Mouse (Mus musculus) R1 (cell line): ENCODE measurements around the gene Brd3.
"Not testable (repeated sequence)": the region's sequence is repeated elsewhere in the genome, so short reads cannot be mapped to it uniquely, and the experiment has no call there.

Source experiments
- DNase-seq: peaks from one replicate; pipeline ENCODE4 v3.0.0-alpha.2; 2018; ENCODE audit warnings: low read depth, low spot score

Brd3 gene

GRCm38 (mm10) chr2:27507562-27507961 is at the start of gene Brd3:
Gene Brd3 (minus strand): TSS chr2:27507662.
- DNase-seq = no peak

DNA sequence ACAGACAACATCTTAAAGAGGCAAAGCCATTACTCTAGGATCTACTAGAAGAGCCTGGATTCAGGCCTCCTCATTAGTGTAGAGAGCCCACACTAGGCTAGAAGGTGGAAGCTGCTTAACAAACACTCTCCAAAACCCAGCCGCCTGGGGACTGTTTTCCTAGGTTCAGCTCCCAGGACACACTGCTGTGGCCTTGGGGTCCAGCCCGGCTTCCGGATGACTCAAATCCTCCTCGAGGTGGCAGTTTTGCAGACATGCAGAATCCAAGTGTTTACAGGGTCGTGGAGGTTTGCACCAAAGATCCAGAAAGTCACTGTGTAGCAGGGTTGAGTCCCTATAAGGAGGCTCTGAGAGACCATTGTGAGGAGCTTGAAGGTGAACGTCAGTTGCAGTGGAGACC is 49.5 kb upstream of the Brd3 start:
- DNase-seq = no peak

GRCm38 (mm10) chr2:27554308-27554707 is 46.8 kb upstream of the Brd3 start:
- DNase-seq = no peak

- DNase-seq = peak; percentile 83
Observed at GRCm38 (mm10) chr2:27552620-27553287, 45.3 kb upstream of the Brd3 start.

DNA sequence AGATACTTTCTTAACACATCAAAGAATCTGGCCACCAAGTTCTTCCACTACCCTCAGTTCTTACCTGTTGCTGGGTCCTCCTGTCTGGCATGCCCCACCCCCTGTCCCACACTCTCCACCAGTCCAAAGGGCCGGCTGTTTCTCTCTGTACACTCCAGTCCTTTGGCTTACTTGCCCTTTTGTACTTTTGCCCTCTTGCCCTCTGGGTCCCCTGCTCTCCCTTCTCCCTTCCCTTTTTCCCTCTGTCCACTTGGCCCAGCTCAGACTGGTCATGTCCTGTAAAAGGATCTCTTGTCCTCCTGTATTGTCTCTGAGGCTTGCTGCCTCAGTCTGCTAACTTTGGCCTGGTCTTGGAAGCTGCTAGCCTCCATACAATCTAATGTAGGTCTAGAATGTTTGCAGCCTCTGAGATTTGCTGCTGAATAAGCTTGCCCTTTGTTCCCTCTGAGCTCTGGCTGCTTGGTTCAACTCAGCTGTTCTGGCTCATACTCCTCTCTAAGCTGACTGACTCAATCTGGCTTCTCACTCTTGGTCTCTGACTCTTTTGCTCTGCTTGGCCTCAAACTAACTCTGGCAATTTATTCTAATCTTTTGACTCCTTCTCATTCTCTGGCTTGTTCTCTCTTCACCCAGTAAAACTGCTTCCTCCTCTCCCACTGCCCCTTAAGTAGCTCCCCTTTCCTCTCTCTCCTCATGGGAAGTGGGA is 41.4 kb upstream of the Brd3 start:
- no peak for DNase-seq

DNA sequence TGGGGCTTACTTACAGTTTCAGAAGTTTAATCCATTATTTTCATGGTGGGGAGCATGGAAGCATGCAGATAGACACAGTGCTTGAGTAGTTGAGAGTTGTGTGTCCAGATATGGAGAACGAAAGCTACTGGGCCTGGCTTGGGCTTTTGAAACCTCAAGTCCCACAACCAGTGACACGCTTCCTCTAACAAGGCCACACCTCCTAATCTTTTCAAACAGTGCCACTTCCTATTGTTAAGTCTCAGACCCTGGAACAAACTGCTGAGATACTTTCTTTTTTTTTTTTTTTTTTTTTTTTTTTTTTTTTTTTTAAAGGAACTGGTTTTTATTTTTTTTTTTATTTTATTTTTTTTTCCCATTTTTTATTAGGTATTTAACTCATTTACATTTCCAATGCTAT is 40.5 kb upstream of the Brd3 start:
- no peak for DNase-seq

- no peak for DNase-seq
Observed at GRCm38 (mm10) chr2:27547326-27547725, 39.9 kb upstream of the Brd3 start.

- peak; percentile 96 for DNase-seq
Observed at GRCm38 (mm10) chr2:27546041-27546440, 38.6 kb upstream of the Brd3 start.

- peak; percentile 66 for DNase-seq
Observed at GRCm38 (mm10) chr2:27545517-27545916, 38.1 kb upstream of the Brd3 start.

GRCm38 (mm10) chr2:27544613-27545012 is 37.2 kb upstream of the Brd3 start:
- peak; percentile 52 for DNase-seq

GRCm38 (mm10) chr2:27541225-27541624 is 33.8 kb upstream of the Brd3 start:
- no peak for DNase-seq

DNA sequence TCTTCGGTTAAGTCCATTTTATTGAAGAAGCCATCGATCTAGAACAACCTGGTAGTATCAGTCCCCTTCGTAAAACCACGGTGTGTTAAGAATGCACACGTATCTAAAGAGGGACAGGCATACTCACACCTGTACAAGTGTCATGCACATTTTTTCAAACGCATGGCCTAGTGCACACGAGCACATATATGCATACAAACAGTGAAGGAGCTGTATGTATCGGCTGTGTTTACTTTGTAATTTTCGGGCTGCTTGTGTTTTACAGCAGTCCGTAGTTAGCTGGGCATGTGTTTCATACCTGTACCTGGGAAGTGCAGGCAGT is 33.0 kb upstream of the Brd3 start:
- no peak for DNase-seq

GRCm38 (mm10) chr2:27539772-27540514 is 32.5 kb upstream of the Brd3 start:
- peak; percentile 99 for DNase-seq

DNA sequence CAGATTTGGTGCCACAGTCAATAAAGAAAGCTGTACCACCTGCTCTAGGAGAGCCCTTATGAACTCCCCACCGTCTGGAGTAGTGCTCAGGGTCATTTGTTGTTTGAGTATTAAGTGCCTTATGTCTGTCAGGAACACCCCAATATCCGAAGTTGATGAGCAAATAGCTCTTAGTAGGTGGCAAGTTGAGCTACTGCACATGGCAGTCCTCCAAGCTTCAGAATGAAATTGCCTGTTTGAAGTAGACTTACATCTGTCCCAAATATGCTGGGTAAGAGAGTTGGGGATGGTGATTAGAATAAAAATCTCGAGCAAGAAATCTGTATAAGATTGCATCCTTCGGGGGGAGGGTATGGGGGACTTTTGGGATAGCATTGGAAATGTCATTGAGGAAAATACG is 31.9 kb upstream of the Brd3 start:
- DNase-seq = no peak

- not testable (repeated sequence) for DNase-seq
Observed at GRCm38 (mm10) chr2:27538455-27539330, 31.2 kb upstream of the Brd3 start.

DNA sequence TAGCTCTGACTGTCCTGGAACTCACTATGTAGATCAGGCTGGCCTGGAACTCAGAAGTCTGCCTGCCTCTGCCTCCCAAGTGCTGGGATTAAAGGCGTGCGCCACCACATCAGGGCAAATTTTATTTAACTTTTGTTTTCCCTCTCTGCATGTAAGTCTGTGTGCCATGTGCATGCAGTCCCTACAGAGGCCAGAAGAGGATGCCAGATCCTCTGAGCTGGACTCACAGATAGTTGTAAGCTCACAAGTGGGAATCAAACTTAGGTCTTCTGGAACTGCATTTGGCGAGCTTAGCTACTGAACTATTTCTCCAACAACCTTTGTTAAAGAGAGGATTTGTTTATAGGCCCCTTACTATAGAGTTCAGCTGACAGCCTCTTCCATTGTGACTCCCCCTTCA is 10.8 kb upstream of the Brd3 start:
- DNase-seq = peak; percentile 74

DNA sequence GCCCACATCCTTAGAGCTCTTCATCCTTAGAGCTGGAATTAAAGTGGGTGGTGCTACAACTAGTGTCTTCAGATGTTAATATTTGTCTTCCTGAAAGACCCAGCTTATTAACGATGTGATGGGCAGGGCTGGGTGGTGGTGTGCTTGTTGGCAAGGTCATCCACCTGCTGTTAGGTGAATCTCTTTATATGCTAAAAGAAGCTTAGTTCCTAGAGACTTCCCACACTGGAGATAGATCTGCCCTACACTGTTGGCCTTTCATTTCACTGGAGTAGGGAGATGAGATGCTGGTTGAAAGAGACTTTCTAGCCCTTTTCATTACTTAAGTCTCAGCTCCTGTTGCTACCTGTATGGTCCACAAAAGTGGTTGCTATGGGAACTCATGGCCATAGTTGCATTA is 8.8 kb upstream of the Brd3 start:
- peak; percentile 65 for DNase-seq

DNA sequence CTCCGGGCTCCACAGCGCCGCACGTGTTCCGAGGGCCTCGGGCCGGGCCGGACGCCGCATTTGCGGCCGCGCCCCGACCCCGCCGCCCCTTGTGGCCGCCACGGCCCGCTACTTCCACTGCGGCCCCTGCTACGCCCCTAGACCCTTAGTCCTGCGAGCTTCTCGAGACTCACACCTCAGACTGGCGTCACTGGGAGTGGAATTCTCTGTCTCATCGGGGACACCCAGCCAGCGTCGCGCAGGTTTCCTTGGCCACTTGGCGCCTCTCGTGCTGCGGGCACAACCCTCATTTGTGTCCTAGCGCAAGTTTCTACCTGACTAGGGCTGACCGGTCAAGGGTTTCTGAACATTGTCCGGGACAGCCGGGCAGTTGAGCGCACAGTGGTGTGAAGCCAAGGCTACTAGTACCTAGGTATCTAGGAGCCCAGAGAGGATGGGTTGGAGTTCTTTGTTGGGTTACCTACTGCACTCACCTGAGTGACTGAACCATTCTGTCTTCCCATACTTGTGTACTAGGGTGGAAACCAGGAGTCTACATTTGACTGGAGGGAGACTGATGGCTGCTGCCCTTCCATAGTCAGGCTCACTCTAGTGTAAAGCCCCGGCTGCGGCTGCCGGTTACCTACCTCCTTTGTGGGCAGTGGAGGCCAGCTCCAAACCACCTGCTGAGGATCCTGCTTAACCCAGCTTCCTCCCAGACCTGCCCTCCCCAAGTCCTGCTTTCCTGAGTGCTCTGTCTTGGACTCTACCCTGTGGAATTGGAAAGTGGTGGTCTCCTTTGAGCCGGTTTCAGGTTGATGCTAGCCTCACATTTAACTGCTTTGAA is 8.1 kb upstream of the Brd3 start:
- peak; percentile 65 for DNase-seq

DNA sequence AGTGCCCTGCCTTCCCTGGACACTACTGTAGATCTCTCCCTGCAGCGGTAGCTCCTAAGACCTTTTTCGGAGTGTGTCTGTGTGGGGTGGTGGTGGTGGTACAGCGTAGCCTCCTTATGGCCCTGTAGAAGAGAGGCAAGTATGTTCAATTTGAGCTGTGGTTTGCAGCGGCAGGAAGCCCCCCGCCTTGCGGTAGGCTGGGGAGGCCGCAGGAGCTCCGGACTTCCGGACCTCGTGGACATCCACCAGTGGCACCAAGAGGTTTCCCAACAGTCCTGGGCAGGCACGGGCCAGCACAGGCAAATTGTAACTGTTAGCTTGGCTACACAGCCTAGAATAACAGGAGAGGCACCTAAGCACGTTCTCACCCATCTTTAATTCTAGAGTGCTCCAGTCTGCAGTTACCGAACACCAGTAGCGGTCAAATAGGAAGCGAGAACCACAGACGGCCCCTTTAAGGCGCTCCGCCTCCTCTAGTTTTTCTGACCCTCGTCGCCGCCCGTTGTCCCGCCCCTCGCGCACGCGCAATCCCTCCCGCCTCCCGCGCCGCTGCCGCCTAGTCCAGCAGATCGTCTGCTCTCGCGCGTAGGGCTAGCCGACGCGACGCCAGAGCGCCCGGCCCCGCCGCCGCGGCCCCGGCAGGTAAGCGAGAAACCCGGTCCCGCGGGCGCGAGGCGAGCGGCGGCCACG is 7.3 kb upstream of the Brd3 start, which contains the start of gene Wdr5:
Gene Wdr5 (plus strand): TSS at position 519 of the 690 bp plus-strand sequence.
- DNase-seq = peak; percentile 95

DNA sequence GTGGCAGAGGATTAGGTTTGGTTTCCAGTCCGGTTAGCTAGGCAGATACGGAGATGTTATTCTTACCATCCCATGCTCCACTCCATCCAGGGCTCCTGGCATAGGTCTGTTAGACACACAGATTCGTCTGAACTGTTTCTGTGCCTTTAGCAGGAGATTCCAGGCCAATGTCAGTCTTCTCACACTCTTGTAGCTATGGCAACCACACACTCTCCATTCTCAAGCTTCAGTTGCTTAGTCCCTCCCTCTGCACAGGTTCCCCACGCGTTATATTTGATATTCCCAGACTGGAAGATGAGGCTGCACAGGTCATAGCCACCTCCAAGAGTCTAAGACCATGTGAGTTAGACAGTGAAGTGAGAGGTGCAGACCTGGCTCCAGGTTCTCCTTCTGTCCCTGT is 6.4 kb upstream of the Brd3 start:
- peak; percentile 58 for DNase-seq
